Mouse (Mus musculus) C2C12 (cell line): ENCODE data around the gene Aqp5.

Source experiments
- CTCF ChIP-seq: IDR thresholded peaks from one replicate; pipeline ENCODE4 v1.5.1; 2011; ENCODE audit not compliant: control insufficient read depth, insufficient read depth, insufficient read length
- FOSL1 ChIP-seq: IDR thresholded peaks from one replicate; pipeline ENCODE4 v1.8.0; 2011; ENCODE audit warnings: mild to moderate bottlenecking, low read length; ENCODE audit not compliant: poor library complexity, insufficient read depth, severe bottlenecking
- USF1 ChIP-seq: IDR thresholded peaks from one replicate; pipeline ENCODE4 v1.6.1; 2011; ENCODE audit warnings: low read depth, mild to moderate bottlenecking, control low read depth, moderate library complexity

GRCm38 (mm10) chr15:99544047-99544446, 46.5 kb upstream of the Aqp5 start:
- TF ChIP-seq CTCF, result no peak
- no peak for TF ChIP-seq USF1
- no peak for TF ChIP-seq FOSL1
